Mouse (Mus musculus): ENCODE data around the gene Klk5.
A peak's percentile ranks its signal among the peaks of the same experiment; 100 is the strongest.

The Klk5 gene

GRCm38 (mm10) chr7:43841701-43842100 is at the start of gene Klk5:
TSS of gene Klk5 (plus strand) at chr7:43841971.
- no peak for DNase-seq (ENCODE audit: low spot score)

- no peak for DNase-seq (ENCODE audit: low spot score)
These were observed 45.4 kb upstream of the Klk5 start for GRCm38 (mm10) chr7:43796355-43796754.

GRCm38 (mm10) chr7:43797333-43797769 is 44.4 kb upstream of the Klk5 start, which contains the start of gene Klk8:
TSS of gene Klk8 (plus strand) at chr7:43797577.
- DNase-seq (ENCODE audit: low spot score), result peak; percentile 61

- no peak for DNase-seq (ENCODE audit: low spot score)
These were observed 43.8 kb upstream of the Klk5 start for GRCm38 (mm10) chr7:43797844-43798462.

GRCm38 (mm10) chr7:43799876-43800275 is 41.9 kb upstream of the Klk5 start:
- no peak for DNase-seq (ENCODE audit: low spot score)

GRCm38 (mm10) chr7:43810994-43811393 is 30.8 kb upstream of the Klk5 start, which contains the start of gene Klk7:
TSS of gene Klk7 (plus strand) at chr7:43811294.
- DNase-seq (ENCODE audit: low spot score), result no peak

- DNase-seq (ENCODE audit: low spot score), result no peak
These were observed 26.6 kb upstream of the Klk5 start for GRCm38 (mm10) chr7:43815211-43815610.

- DNase-seq (ENCODE audit: low spot score), result no peak
These were observed 25.0 kb upstream of the Klk5 start for GRCm38 (mm10) chr7:43816746-43817145.

- no peak for DNase-seq (ENCODE audit: low spot score)
These were observed 20.2 kb upstream of the Klk5 start for GRCm38 (mm10) chr7:43821581-43821980.

GRCm38 (mm10) chr7:43824199-43824598 is 17.6 kb upstream of the Klk5 start, which contains the start of gene Klk6:
TSS of gene Klk6 (plus strand) at chr7:43824499.
- DNase-seq (ENCODE audit: low spot score), result no peak

GRCm38 (mm10) chr7:43826056-43826455 is 15.7 kb upstream of the Klk5 start:
- DNase-seq (ENCODE audit: low spot score), result no peak

- DNase-seq (ENCODE audit: low spot score), result no peak
These were observed 14.1 kb upstream of the Klk5 start for GRCm38 (mm10) chr7:43827706-43828105.

GRCm38 (mm10) chr7:43829006-43829405 is 12.8 kb upstream of the Klk5 start:
- no peak for DNase-seq (ENCODE audit: low spot score)

- DNase-seq (ENCODE audit: low spot score), result no peak
These were observed 2.0 kb downstream of the Klk5 start for GRCm38 (mm10) chr7:43843801-43844200.

- no peak for DNase-seq (ENCODE audit: low spot score)
These were observed 9.8 kb downstream of the Klk5 start for GRCm38 (mm10) chr7:43851616-43852015.

GRCm38 (mm10) chr7:43854642-43855380 is 13.0 kb downstream of the Klk5 start:
- no peak for DNase-seq (ENCODE audit: low spot score)

- no peak for DNase-seq (ENCODE audit: low spot score)
These were observed 13.9 kb downstream of the Klk5 start for GRCm38 (mm10) chr7:43855709-43856108.

- DNase-seq (ENCODE audit: low spot score), result no peak
These were observed 14.5 kb downstream of the Klk5 start for GRCm38 (mm10) chr7:43856307-43856706.

GRCm38 (mm10) chr7:43857501-43857900 is 15.7 kb downstream of the Klk5 start:
- no peak for DNase-seq (ENCODE audit: low spot score)

GRCm38 (mm10) chr7:43860411-43860810 is 18.6 kb downstream of the Klk5 start:
- no peak for DNase-seq (ENCODE audit: low spot score)

- peak; percentile 78 for DNase-seq (ENCODE audit: low spot score)
These were observed 31.5 kb downstream of the Klk5 start for GRCm38 (mm10) chr7:43873237-43873636.

GRCm38 (mm10) chr7:43873674-43874073 is 31.9 kb downstream of the Klk5 start:
- no peak for DNase-seq (ENCODE audit: low spot score)

- no peak for DNase-seq (ENCODE audit: low spot score)
These were observed 33.2 kb downstream of the Klk5 start for GRCm38 (mm10) chr7:43874868-43875375.

All from testis, postnatal 10 days (tissue).